Mouse (Mus musculus) kidney, embryonic 15.5 days (tissue): ENCODE measurements at regions not wholly inside any gene's neighbourhood (a gene's known extent, or its start where the extent isn't known, plus 50 kb on each side); places are given as distances from the start of the nearest gene placed in this dataset.

Source experiments
- ATAC-seq: fragments of 200-750 bp; cut with Nextera tagmentation; replicated peaks from 2 replicates; pipeline ENCODE4 v1.8.0; 2017; ENCODE audit warnings: moderate TSS enrichment; ENCODE audit not compliant: low FRiP score
- H3K27ac ChIP-seq: fragments of 300-500 bp; sonication (generic); 2 replicates; pipeline ENCODE4 v1.5.1; 2015; ENCODE audit warnings: mild to moderate bottlenecking, inconsistent platforms
- H3K27me3 ChIP-seq: fragments of 300-500 bp; sonication (generic); 2 replicates; pipeline ENCODE4 v1.6.1; 2015; ENCODE audit warnings: inconsistent platforms
- H3K36me3 ChIP-seq: fragments of 300-500 bp; sonication (generic); 2 replicates; pipeline ENCODE4 v1.6.1; 2015; ENCODE audit warnings: inconsistent platforms
- H3K4me1 ChIP-seq: fragments of 300-500 bp; sonication (generic); 2 replicates; pipeline ENCODE4 v1.6.1; 2015; ENCODE audit warnings: inconsistent platforms
- H3K4me2 ChIP-seq: fragments of 300-500 bp; sonication (generic); 2 replicates; pipeline ENCODE4 v1.6.1; 2015; ENCODE audit warnings: moderate library complexity, mild to moderate bottlenecking, inconsistent platforms
- H3K4me3 ChIP-seq: fragments of 300-500 bp; sonication (generic); replicated peaks from 2 replicates; pipeline ENCODE4 v1.5.1; 2015; ENCODE audit warnings: mild to moderate bottlenecking, inconsistent platforms
- H3K9ac ChIP-seq: fragments of 300-500 bp; sonication (generic); 2 replicates; pipeline ENCODE4 v1.6.1; 2015; ENCODE audit warnings: mild to moderate bottlenecking, inconsistent platforms
- H3K9me3 ChIP-seq: fragments of 300-500 bp; sonication (generic); replicated peaks from 2 replicates; pipeline ENCODE4 v1.6.1; 2016; ENCODE audit warnings: inconsistent platforms
- WGBS: fragments of 180-500 bp; shearing (Covaris S2); methylation state at CpG from one replicate; pipeline ENCODE4 v1.1.7; 2015; ENCODE audit warnings: mixed read lengths; 5-methylcytosine and 5-hydroxymethylcytosine counted together

- 90% methylated on average over 3 of the region's 3 CpGs for WGBS
- H3K9me3 ChIP-seq, result no peaks in the 10 kb centered on the region
- no peak overlapping the region for H3K9ac ChIP-seq
These were observed 142.4 kb upstream of the Ccdc54 start for GRCm38 (mm10) chr16:50733359-50733758.

GRCm38 (mm10) chr16:50732082-50733006, 141.4 kb upstream of the Ccdc54 start:
- Histone ChIP-seq H3K36me3 (no peaks in the 10 kb centered on the region), H3K9me3 (no peaks in the 10 kb centered on the region), H3K4me1 (peaks cover 16% of the 10 kb centered on the region), H3K4me2 (peak overlapping the region; percentile 69), H3K9ac (peak overlapping the region; percentile 53), H3K4me3 (peak overlapping the region; percentile 79), H3K27me3 (no peaks in the 10 kb centered on the region), H3K27ac (peak overlapping the region; percentile 61)
- under 1% methylated on average over 58 of the region's 58 CpGs for WGBS
- ATAC-seq, result peak; percentile 97

More at GRCm38 (mm10) chr16:50733359-50733758, 142.4 kb upstream of the Ccdc54 start:
- H3K27ac ChIP-seq, result no peak overlapping the region
- peaks cover 19% of the 10 kb centered on the region for H3K4me1 ChIP-seq
- no peaks in the 10 kb centered on the region for H3K27me3 ChIP-seq
- ATAC-seq, result no peak
- no peak overlapping the region for H3K4me2 ChIP-seq
- no peaks in the 10 kb centered on the region for H3K36me3 ChIP-seq
- H3K4me3 ChIP-seq, result no peak overlapping the region

GRCm38 (mm10) chr16:50729341-50729740, 138.4 kb upstream of the Ccdc54 start:
- 71% methylated on average over 5 of the region's 5 CpGs for WGBS
- Histone ChIP-seq H3K27me3 (no peaks in the 10 kb centered on the region), H3K9me3 (no peaks in the 10 kb centered on the region), H3K9ac (no peak overlapping the region), H3K27ac (no peak overlapping the region), H3K4me1 (peaks cover 9% of the 10 kb centered on the region; the same call in 1 of the 2 replicates), H3K4me2 (no peak overlapping the region), H3K4me3 (no peak overlapping the region), H3K36me3 (no peaks in the 10 kb centered on the region)
- ATAC-seq, result no peak

GRCm38 (mm10) chr16:50723144-50723543, 132.2 kb upstream of the Ccdc54 start:
- H3K9ac ChIP-seq, result no peak overlapping the region
- H3K9me3 ChIP-seq, result no peaks in the 10 kb centered on the region
- ATAC-seq, result no peak
- H3K4me2 ChIP-seq, result no peak overlapping the region
- 54% methylated on average over 6 of the region's 6 CpGs for WGBS
- H3K27me3 ChIP-seq, result no peaks in the 10 kb centered on the region
- no peak overlapping the region for H3K27ac ChIP-seq
- H3K4me1 ChIP-seq, result no peaks in the 10 kb centered on the region
- no peak overlapping the region for H3K4me3 ChIP-seq
- H3K36me3 ChIP-seq, result no peaks in the 10 kb centered on the region

GRCm38 (mm10) chr16:50717306-50718017, 126.5 kb upstream of the Ccdc54 start:
- no peak overlapping the region for H3K4me2 ChIP-seq
- no peaks in the 10 kb centered on the region for H3K9me3 ChIP-seq
- ATAC-seq, result 0 out of 2 replicates have a peak, but pooled peaks have one; percentile 52
- no peak overlapping the region for H3K4me3 ChIP-seq
- H3K4me1 ChIP-seq, result no peaks in the 10 kb centered on the region
- 71% methylated on average over 10 of the region's 10 CpGs for WGBS
- no peak overlapping the region for H3K27ac ChIP-seq
- no peak overlapping the region for H3K9ac ChIP-seq
- no peaks in the 10 kb centered on the region for H3K27me3 ChIP-seq
- no peaks in the 10 kb centered on the region for H3K36me3 ChIP-seq

GRCm38 (mm10) chr16:50709727-50710126, 118.8 kb upstream of the Ccdc54 start:
- Histone ChIP-seq H3K9me3 (no peaks in the 10 kb centered on the region), H3K27me3 (no peaks in the 10 kb centered on the region), H3K4me3 (no peak overlapping the region), H3K36me3 (no peaks in the 10 kb centered on the region), H3K4me2 (no peak overlapping the region), H3K4me1 (no peaks in the 10 kb centered on the region), H3K9ac (no peak overlapping the region), H3K27ac (no peak overlapping the region)
- 22% methylated on average over 6 of the region's 6 CpGs for WGBS
- peak; percentile 52 for ATAC-seq

- Histone ChIP-seq H3K9me3 (no peaks in the 10 kb centered on the region), H3K4me3 (no peak overlapping the region), H3K27me3 (no peaks in the 10 kb centered on the region), H3K4me2 (no peak overlapping the region), H3K36me3 (no peaks in the 10 kb centered on the region), H3K4me1 (no peaks in the 10 kb centered on the region), H3K27ac (no peak overlapping the region), H3K9ac (no peak overlapping the region)
- ATAC-seq, result no peak
- WGBS, result 91% methylated on average over 2 of the region's 2 CpGs
These were observed 117.0 kb upstream of the Ccdc54 start for GRCm38 (mm10) chr16:50707906-50708305.

- H3K4me2 ChIP-seq, result no peak overlapping the region
- H3K36me3 ChIP-seq, result no peaks in the 10 kb centered on the region
- H3K9me3 ChIP-seq, result no peaks in the 10 kb centered on the region
- ATAC-seq, result no peak
- peaks cover 5% of the 10 kb centered on the region; the same call in 1 of the 2 replicates for H3K4me1 ChIP-seq
- 68% methylated on average over 4 of the region's 4 CpGs for WGBS
- no peak overlapping the region for H3K4me3 ChIP-seq
- H3K27me3 ChIP-seq, result no peaks in the 10 kb centered on the region
- H3K27ac ChIP-seq, result no peak overlapping the region
- H3K9ac ChIP-seq, result no peak overlapping the region
These were observed 115.0 kb upstream of the Ccdc54 start for GRCm38 (mm10) chr16:50705921-50706320.

- H3K4me2 ChIP-seq, result no peak overlapping the region
These were observed 110.0 kb upstream of the Ccdc54 start for GRCm38 (mm10) chr16:50700811-50701517.

GRCm38 (mm10) chr16:50700123-50700522, 109.2 kb upstream of the Ccdc54 start:
- peak; percentile 19; the same call in 1 of the 2 replicates for ATAC-seq
- WGBS, result 23% methylated on average over 2 of the region's 2 CpGs
- no peaks in the 10 kb centered on the region for H3K9me3 ChIP-seq

More at GRCm38 (mm10) chr16:50700811-50701517, 110.0 kb upstream of the Ccdc54 start:
- peaks cover 7% of the 10 kb centered on the region; the same call in 1 of the 2 replicates for H3K4me1 ChIP-seq
- H3K4me3 ChIP-seq, result no peak overlapping the region
- peak; percentile 73 for ATAC-seq
- H3K36me3 ChIP-seq, result no peaks in the 10 kb centered on the region
- no peaks in the 10 kb centered on the region for H3K9me3 ChIP-seq
- H3K9ac ChIP-seq, result no peak overlapping the region
- no peaks in the 10 kb centered on the region for H3K27me3 ChIP-seq
- WGBS, result 41% methylated on average over 8 of the region's 8 CpGs
- H3K27ac ChIP-seq, result peak overlapping the region; percentile 45; the same call in 1 of the 2 replicates

GRCm38 (mm10) chr16:50697722-50698121, 106.8 kb upstream of the Ccdc54 start:
- no peak for ATAC-seq
- 88% methylated on average over 2 of the region's 2 CpGs for WGBS
- H3K4me1 ChIP-seq, result peaks cover 7% of the 10 kb centered on the region; the same call in 1 of the 2 replicates
- no peak overlapping the region for H3K4me3 ChIP-seq
- H3K4me2 ChIP-seq, result no peak overlapping the region
- no peak overlapping the region for H3K27ac ChIP-seq
- H3K9ac ChIP-seq, result no peak overlapping the region
- no peaks in the 10 kb centered on the region for H3K9me3 ChIP-seq
- no peaks in the 10 kb centered on the region for H3K27me3 ChIP-seq
- no peaks in the 10 kb centered on the region for H3K36me3 ChIP-seq

More at GRCm38 (mm10) chr16:50700123-50700522, 109.2 kb upstream of the Ccdc54 start:
- H3K4me1 ChIP-seq, result peaks cover 7% of the 10 kb centered on the region; the same call in 1 of the 2 replicates
- no peak overlapping the region for H3K9ac ChIP-seq
- H3K4me2 ChIP-seq, result no peak overlapping the region
- no peaks in the 10 kb centered on the region for H3K36me3 ChIP-seq
- H3K4me3 ChIP-seq, result no peak overlapping the region
- H3K27ac ChIP-seq, result no peak overlapping the region
- H3K27me3 ChIP-seq, result no peaks in the 10 kb centered on the region
